Mouse (Mus musculus) midbrain, postnatal 0 days (tissue): ENCODE measurements at regions not wholly inside any gene's neighbourhood (a gene's known extent, or its start where the extent isn't known, plus 50 kb on each side); places are given as distances from the start of the nearest gene placed in this dataset.
"Not testable (repeated sequence)": the region's sequence is repeated elsewhere in the genome, so short reads cannot be mapped to it uniquely, and the experiment has no call there.

Experiments used
- ATAC-seq: fragments of 200-750 bp; cut with Nextera tagmentation; 2 replicates; pipeline ENCODE4 v1.8.0; 2017; ENCODE audit warnings: moderate number of reproducible peaks, mild to moderate bottlenecking, moderate TSS enrichment, moderate library complexity; ENCODE audit not compliant: low FRiP score
- DNase-seq: peaks from one replicate; pipeline ENCODE4 v3.0.0-alpha.2; 2015; ENCODE audit warnings: low spot score
- H3K27ac ChIP-seq: fragments of 300-500 bp; sonication (generic); 2 replicates; pipeline ENCODE4 v1.5.1; 2014; ENCODE audit warnings: low read depth, mild to moderate bottlenecking, low read length, mixed read lengths
- H3K27me3 ChIP-seq: fragments of 300-500 bp; sonication (generic); 2 replicates; pipeline ENCODE4 v1.6.1; 2014; ENCODE audit warnings: low read length, control low read depth, mixed read lengths; ENCODE audit not compliant: insufficient read depth
- H3K36me3 ChIP-seq: fragments of 300-500 bp; sonication (generic); 2 replicates; pipeline ENCODE4 v1.6.1; 2014; ENCODE audit warnings: low read length, control low read depth, mixed read lengths; ENCODE audit not compliant: insufficient read depth
- H3K4me1 ChIP-seq: fragments of 300-500 bp; sonication (generic); 2 replicates; pipeline ENCODE4 v1.6.1; 2014; ENCODE audit warnings: mild to moderate bottlenecking, control low read depth, antibody characterized with exemption, low read length, mixed read lengths; ENCODE audit not compliant: insufficient read depth
- H3K4me2 ChIP-seq: fragments of 300-500 bp; sonication (generic); 2 replicates; pipeline ENCODE4 v1.6.1; 2014; ENCODE audit warnings: low read depth, mild to moderate bottlenecking, low read length, mixed read lengths; ENCODE audit not compliant: poor library complexity, severe bottlenecking
- H3K4me3 ChIP-seq: fragments of 300-500 bp; sonication (generic); 2 replicates; pipeline ENCODE4 v1.5.1; 2014; ENCODE audit warnings: low read depth, mild to moderate bottlenecking, low read length, moderate library complexity
- H3K9ac ChIP-seq: fragments of 300-500 bp; sonication (generic); replicated peaks from 2 replicates; pipeline ENCODE4 v1.6.1; 2014; ENCODE audit warnings: mild to moderate bottlenecking, low read length, moderate library complexity, mixed read lengths; ENCODE audit not compliant: poor library complexity, severe bottlenecking
- H3K9me3 ChIP-seq: fragments of 300-500 bp; sonication (generic); 2 replicates; pipeline ENCODE4 v1.6.1; 2016; ENCODE audit warnings: low read length, control low read depth
- CTCF ChIP-seq: IDR thresholded peaks from 2 replicates; pipeline ENCODE4 v1.5.1; 2016; ENCODE audit warnings: antibody characterized with exemption, mild to moderate bottlenecking
- WGBS: fragments of 180-500 bp; shearing (Covaris S2); extraction: QIAGEN DNeasy Blood & Tissue Kit; methylation state at CpG from one replicate; pipeline ENCODE4 v1.1.7; 2014; 5-methylcytosine and 5-hydroxymethylcytosine counted together

DNA sequence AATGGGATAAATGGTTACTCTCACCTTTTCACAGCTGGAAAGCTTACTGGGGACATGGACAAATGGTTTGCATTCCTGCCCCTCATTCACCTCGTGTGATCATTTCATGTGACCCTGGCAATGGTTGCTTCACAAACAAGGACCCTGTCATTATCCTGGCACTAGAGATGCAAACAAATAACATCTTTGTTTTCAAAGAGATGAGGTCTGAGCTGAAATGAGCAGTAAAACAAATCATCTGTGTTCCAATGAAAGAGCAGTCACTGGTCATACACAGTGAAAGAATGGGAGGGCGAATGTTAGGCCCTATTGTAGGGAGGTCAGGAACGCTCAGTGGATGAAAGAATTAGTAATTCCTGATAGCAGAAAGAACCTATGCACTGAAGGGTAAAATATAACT, 327.5 kb upstream of the Ube2e3 start:
- no peak for TF ChIP-seq CTCF
- DNase-seq (no peak), ATAC-seq (no peak)
- H3K4me2 ChIP-seq, result no peak overlapping the region
- no peak overlapping the region for H3K27ac ChIP-seq
- no peaks in the 10 kb centered on the region for H3K36me3 ChIP-seq
- no peaks in the 10 kb centered on the region for H3K4me1 ChIP-seq
- H3K27me3 ChIP-seq, result no peaks in the 10 kb centered on the region
- H3K9ac ChIP-seq, result no peak overlapping the region
- 67% methylated on average over 3 of the region's 3 CpGs for WGBS
- no peak overlapping the region for H3K4me3 ChIP-seq
- no peaks in the 10 kb centered on the region for H3K9me3 ChIP-seq

DNA sequence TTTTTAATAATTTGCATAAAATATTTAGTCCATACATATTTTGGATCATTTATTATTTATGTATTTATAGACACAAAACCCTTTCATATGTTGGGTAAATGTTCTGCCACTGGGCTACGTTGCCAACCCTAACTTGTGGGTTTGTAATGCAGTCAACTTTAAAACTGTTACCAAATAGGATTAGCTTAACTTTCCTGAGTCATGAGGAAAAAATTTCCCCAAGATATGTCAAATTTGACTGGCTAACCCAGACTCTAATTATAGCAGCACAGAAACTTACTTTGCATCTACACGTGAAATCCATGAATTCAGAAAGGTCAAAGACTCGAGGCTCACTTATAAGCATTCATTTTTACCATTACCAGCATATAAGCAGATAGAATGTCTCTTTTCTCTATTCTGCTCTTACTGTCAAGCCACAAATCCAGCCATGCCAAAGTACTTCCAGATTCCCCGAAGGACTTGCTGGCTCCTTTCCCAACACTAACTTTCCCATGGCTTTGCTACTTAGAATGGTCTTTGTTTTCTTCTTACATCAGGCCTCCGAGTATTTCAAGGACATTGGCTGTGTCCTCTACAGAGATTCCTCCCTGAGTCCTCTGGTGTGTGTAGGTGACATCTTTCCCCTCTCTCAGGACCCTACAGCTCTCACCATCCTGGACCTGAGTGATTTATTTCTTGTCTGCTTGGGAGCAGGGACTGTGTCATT, 328.2 kb upstream of the Ube2e3 start:
- DNase-seq (peak; percentile 14), ATAC-seq (no peak)
- no peak for TF ChIP-seq CTCF
- Histone ChIP-seq H3K9ac (no peak overlapping the region), H3K4me2 (no peak overlapping the region), H3K27me3 (no peaks in the 10 kb centered on the region), H3K27ac (no peak overlapping the region; the same call in 1 of the 2 replicates), H3K36me3 (no peaks in the 10 kb centered on the region), H3K4me3 (no peak overlapping the region), H3K9me3 (no peaks in the 10 kb centered on the region), H3K4me1 (no peaks in the 10 kb centered on the region)
- 71% methylated on average over 5 of the region's 5 CpGs for WGBS

DNA sequence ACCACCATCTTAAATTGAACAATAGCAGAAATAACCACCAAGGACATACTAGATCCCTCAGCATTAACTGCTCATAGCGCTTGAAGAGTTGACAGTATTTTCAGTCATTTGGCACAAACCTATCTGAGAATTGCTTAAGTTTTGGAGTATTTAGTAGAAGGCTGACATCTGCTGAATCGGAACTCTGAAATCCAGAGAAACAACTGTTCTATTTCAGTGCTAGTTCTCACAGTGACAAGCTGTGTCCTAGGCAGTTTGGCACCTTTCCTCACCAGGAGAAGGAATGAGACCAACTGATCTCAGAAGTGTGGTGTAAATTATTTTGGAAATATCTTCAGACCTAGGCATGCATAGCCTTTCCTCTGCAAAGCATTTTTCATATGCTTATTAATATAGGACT, 330.4 kb upstream of the Ube2e3 start:
- 93% methylated on average over 2 of the region's 2 CpGs for WGBS

DNA sequence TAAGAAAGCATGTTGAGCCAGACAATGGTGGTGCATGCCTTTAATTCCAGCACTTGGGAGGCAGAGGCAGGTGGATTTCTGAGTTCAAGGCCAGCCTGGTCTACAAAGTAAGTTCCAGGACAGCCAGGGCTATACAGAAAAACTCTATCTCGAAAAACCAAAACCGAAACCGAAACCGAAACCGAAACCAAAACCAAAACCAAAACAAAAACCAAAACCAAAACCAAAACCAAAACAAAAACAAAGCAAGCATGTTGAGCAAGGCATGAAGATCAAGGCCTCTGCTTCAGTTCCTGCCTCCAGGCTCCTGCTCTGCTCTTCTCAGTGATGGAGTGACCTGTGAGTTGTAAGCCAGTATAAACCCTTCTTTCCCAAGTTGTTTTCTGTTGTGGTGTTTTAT, 334.0 kb upstream of the Ube2e3 start:
- not testable (repeated sequence) for H3K4me2 ChIP-seq, H3K36me3 ChIP-seq, DNase-seq, H3K4me1 ChIP-seq, H3K9me3 ChIP-seq, H3K27ac ChIP-seq, H3K9ac ChIP-seq, ATAC-seq, H3K4me3 ChIP-seq, H3K27me3 ChIP-seq
- WGBS, result 96% methylated on average over 5 of the region's 5 CpGs

More for the DNA sequence above, 330.4 kb upstream of the Ube2e3 start:
- H3K9me3 ChIP-seq, result no peaks in the 10 kb centered on the region
- no peaks in the 10 kb centered on the region for H3K4me1 ChIP-seq
- H3K27me3 ChIP-seq, result no peaks in the 10 kb centered on the region
- H3K36me3 ChIP-seq, result no peaks in the 10 kb centered on the region
- no peak overlapping the region for H3K4me2 ChIP-seq
- no peak for TF ChIP-seq CTCF
- ATAC-seq (no peak), DNase-seq (no peak)
- H3K27ac ChIP-seq, result no peak overlapping the region
- no peak overlapping the region for H3K4me3 ChIP-seq
- H3K9ac ChIP-seq, result no peak overlapping the region

DNA sequence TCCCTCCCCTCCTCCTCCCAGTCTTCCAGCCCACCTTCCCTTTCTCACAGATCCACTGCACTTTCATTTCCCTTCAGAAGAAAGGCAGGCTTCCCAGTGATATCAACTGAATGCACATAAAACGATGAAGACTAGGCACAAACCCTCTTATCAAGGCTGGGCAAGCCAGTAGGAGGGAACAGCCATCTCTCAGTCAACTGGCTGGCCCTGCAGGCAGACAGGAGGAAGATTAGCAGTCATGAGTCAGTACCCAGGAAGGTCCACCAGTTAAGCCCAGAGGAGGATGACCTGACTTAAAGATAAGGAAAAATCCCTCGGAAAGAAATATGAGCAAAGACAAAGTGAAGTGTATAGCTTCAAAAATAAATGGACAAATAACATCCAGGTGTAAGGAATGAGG, 337.4 kb upstream of the Ube2e3 start:
- H3K27me3 ChIP-seq, result no peaks in the 10 kb centered on the region
- DNase-seq (no peak), ATAC-seq (no peak)
- no peaks in the 10 kb centered on the region for H3K36me3 ChIP-seq
- WGBS, result 64% methylated on average over 2 of the region's 2 CpGs
- TF ChIP-seq CTCF, result no peak
- H3K9ac ChIP-seq, result no peak overlapping the region
- no peak overlapping the region for H3K27ac ChIP-seq
- H3K9me3 ChIP-seq, result no peaks in the 10 kb centered on the region
- no peak overlapping the region for H3K4me3 ChIP-seq
- H3K4me2 ChIP-seq, result no peak overlapping the region
- H3K4me1 ChIP-seq, result no peaks in the 10 kb centered on the region

DNA sequence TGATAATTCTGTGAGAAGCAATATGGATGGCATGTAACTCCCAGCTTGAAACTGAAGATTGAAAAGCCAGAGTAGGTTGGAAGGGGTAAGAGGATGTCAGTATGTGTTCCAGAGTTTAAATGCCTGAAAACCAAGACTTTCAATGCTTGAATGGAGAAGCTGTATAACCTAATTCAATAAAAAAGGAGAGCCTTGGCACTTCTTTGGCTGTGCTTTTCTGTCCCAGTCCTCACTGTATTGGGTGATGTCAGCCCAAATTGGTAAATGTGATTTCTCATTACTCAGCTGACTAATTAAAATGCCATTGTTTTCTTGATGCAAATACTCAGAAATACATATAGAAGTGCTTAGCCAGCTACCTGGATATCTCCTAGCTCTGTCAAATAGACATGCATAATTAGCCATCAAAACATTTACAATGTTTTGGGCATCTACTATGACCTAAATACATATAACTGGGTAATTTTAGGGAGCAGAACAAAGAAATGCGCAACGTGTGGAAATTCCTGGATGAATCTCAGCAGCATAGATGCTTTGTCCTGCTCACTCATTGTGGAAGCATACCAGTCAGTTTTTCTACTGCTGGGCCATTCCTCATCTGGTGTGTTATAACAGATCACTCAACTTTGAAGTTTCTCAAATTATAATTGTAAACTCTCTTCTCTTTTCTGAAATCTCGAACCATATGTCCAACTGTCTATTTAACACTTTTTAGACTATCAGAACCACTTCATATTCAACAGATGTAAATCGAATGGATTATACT, 347.5 kb upstream of the Ube2e3 start:
- peak; percentile 10 for DNase-seq
- ATAC-seq, result no peak
- WGBS, result 89% methylated on average over 4 of the region's 4 CpGs
- Histone ChIP-seq H3K36me3 (no peaks in the 10 kb centered on the region), H3K9ac (no peak overlapping the region), H3K9me3 (no peaks in the 10 kb centered on the region), H3K27ac (no peak overlapping the region), H3K4me3 (no peak overlapping the region), H3K4me1 (no peaks in the 10 kb centered on the region), H3K27me3 (no peaks in the 10 kb centered on the region), H3K4me2 (no peak overlapping the region)
- no peak for TF ChIP-seq CTCF
